Mouse (Mus musculus) midbrain, embryonic 13.5 days (tissue): ENCODE data around the gene Actr10. TPM values are rescaled to one million over a fixed set of nuclear protein-coding genes. Genes with fewer than 3 reads are reported as not detected.

Experiments used
- ATAC-seq: fragments of 200-750 bp; cut with Nextera tagmentation; 2 replicates; pipeline ENCODE4 v1.8.0; 2017; ENCODE audit warnings: mild to moderate bottlenecking, moderate TSS enrichment, moderate library complexity
- H3K27ac ChIP-seq: fragments of 300-500 bp; sonication (generic); 2 replicates; pipeline ENCODE4 v1.5.1; 2015; ENCODE audit warnings: inconsistent platforms, mild to moderate bottlenecking, moderate library complexity
- H3K27me3 ChIP-seq: fragments of 300-500 bp; sonication (generic); 2 replicates; pipeline ENCODE4 v1.6.1; 2015; ENCODE audit warnings: mild to moderate bottlenecking, inconsistent platforms
- H3K36me3 ChIP-seq: fragments of 300-500 bp; sonication (generic); 2 replicates; pipeline ENCODE4 v1.6.1; 2015; ENCODE audit warnings: mild to moderate bottlenecking, inconsistent platforms
- H3K4me1 ChIP-seq: fragments of 300-500 bp; sonication (generic); replicated peaks from 2 replicates; pipeline ENCODE4 v1.6.1; 2015; ENCODE audit warnings: inconsistent platforms
- H3K4me2 ChIP-seq: fragments of 300-500 bp; sonication (generic); replicated peaks from 2 replicates; pipeline ENCODE4 v1.6.1; 2015; ENCODE audit warnings: moderate library complexity, mild to moderate bottlenecking, inconsistent platforms
- H3K4me3 ChIP-seq: fragments of 300-500 bp; sonication (generic); replicated peaks from 2 replicates; pipeline ENCODE4 v1.5.1; 2015; ENCODE audit warnings: mild to moderate bottlenecking, inconsistent platforms
- H3K9ac ChIP-seq: fragments of 300-500 bp; sonication (generic); replicated peaks from 2 replicates; pipeline ENCODE4 v1.6.1; 2015; ENCODE audit warnings: mild to moderate bottlenecking, inconsistent platforms
- H3K9me3 ChIP-seq: fragments of 300-500 bp; sonication (generic); 2 replicates; pipeline ENCODE4 v1.6.1; 2016; ENCODE audit warnings: mild to moderate bottlenecking, inconsistent platforms
- WGBS: fragments of 180-500 bp; shearing (Covaris S2); methylation state at CpG from one replicate; pipeline ENCODE4 v1.1.7; 2015; 5-methylcytosine and 5-hydroxymethylcytosine counted together
- polyA plus RNA-seq: library from polyadenylated mRNA; unstranded; fragments of >200 nt; fragmentation: Nextera tagmentation; extraction: Ambion mirVana; gene quantifications from 2 replicates; pipeline ENCODE4 v1.2.1, GENCODE M21; 2015

The Actr10 gene
- polyA plus RNA-seq, 1 experiment from 2014 or later: 225 TPM

GRCm38 (mm10) chr12:70968791-70969307 is 31.2 kb downstream of the Actr10 start:
- H3K9me3 ChIP-seq: no peaks in the 10 kb centered on the region
- 1% methylated on average over 15 of the region's 15 CpGs for WGBS

GRCm38 (mm10) chr12:70969485-70970184 is 32.0 kb downstream of the Actr10 start:
- no peak for ATAC-seq

More at GRCm38 (mm10) chr12:70968791-70969307, 31.2 kb downstream of the Actr10 start:
- peak overlapping the region; percentile 62 for H3K4me3 ChIP-seq
- ATAC-seq: peak; percentile 43; the same call in 1 of the 2 replicates
- H3K27me3 ChIP-seq: no peaks in the 10 kb centered on the region
- H3K36me3 ChIP-seq: peaks cover 6% of the 10 kb centered on the region
- H3K9ac ChIP-seq: peak overlapping the region; percentile 79
- peak overlapping the region; percentile 90 for H3K27ac ChIP-seq
- H3K4me1 ChIP-seq: peaks cover 7% of the 10 kb centered on the region
- peak overlapping the region; percentile 63 for H3K4me2 ChIP-seq

GRCm38 (mm10) chr12:70973831-70974230 is 36.2 kb downstream of the Actr10 start:
- no peak overlapping the region for H3K4me3 ChIP-seq
- peaks cover 14% of the 10 kb centered on the region for H3K4me1 ChIP-seq
- peaks cover 5% of the 10 kb centered on the region; the same call in 1 of the 2 replicates for H3K36me3 ChIP-seq
- no peaks in the 10 kb centered on the region for H3K9me3 ChIP-seq
- peak overlapping the region; percentile 78; the same call in 1 of the 2 replicates for H3K27ac ChIP-seq
- WGBS: 94% methylated on average over 4 of the region's 4 CpGs
- H3K4me2 ChIP-seq: no peak overlapping the region
- no peak for ATAC-seq
- no peak overlapping the region for H3K9ac ChIP-seq
- H3K27me3 ChIP-seq: no peaks in the 10 kb centered on the region

More at GRCm38 (mm10) chr12:70969485-70970184, 32.0 kb downstream of the Actr10 start:
- Histone ChIP-seq H3K27ac (peak overlapping the region; percentile 51; the same call in 1 of the 2 replicates), H3K36me3 (no peaks in the 10 kb centered on the region), H3K4me1 (peaks cover 7% of the 10 kb centered on the region), H3K9me3 (no peaks in the 10 kb centered on the region), H3K4me3 (peak overlapping the region; percentile 35), H3K4me2 (peak overlapping the region; percentile 42), H3K27me3 (no peaks in the 10 kb centered on the region), H3K9ac (no peak overlapping the region; the same call in 1 of the 2 replicates)
- WGBS: 4% methylated on average over 17 of the region's 17 CpGs

GRCm38 (mm10) chr12:70974441-70975266 is 37.0 kb downstream of the Actr10 start, which contains the start of gene Psma3:
Psma3 (plus strand) TSS chr12:70974621.
- no peaks in the 10 kb centered on the region for H3K9me3 ChIP-seq
- H3K4me1 ChIP-seq: peaks cover 14% of the 10 kb centered on the region
- under 1% methylated on average over 71 of the region's 71 CpGs for WGBS
- peak within 1 kb of the TSS; percentile 99 for H3K4me3 ChIP-seq
- H3K9ac ChIP-seq: peak within 1 kb of the TSS; percentile 99
- H3K4me2 ChIP-seq: peak within 1 kb of the TSS; percentile 82
- peak; percentile 100 for ATAC-seq
- peaks cover 13% of the 10 kb centered on the region for H3K36me3 ChIP-seq
- H3K27ac ChIP-seq: peak within 1 kb of the TSS; percentile 94
- no peaks in the 10 kb centered on the region for H3K27me3 ChIP-seq

- Histone ChIP-seq H3K4me2 (peak overlapping the region; percentile 82), H3K27ac (peak overlapping the region; percentile 94), H3K4me1 (peaks cover 14% of the 10 kb centered on the region), H3K27me3 (no peaks in the 10 kb centered on the region), H3K36me3 (peaks cover 19% of the 10 kb centered on the region), H3K9ac (peak overlapping the region; percentile 99), H3K9me3 (no peaks in the 10 kb centered on the region), H3K4me3 (peak overlapping the region; percentile 99)
- ATAC-seq: no peak
- 35% methylated on average over 10 of the region's 10 CpGs for WGBS
Measured at GRCm38 (mm10) chr12:70975406-70975805, 37.7 kb downstream of the Actr10 start.

GRCm38 (mm10) chr12:70975891-70976290 is 38.2 kb downstream of the Actr10 start:
- ATAC-seq: no peak
- Histone ChIP-seq H3K4me3 (peak overlapping the region; percentile 99), H3K36me3 (peaks cover 23% of the 10 kb centered on the region), H3K9me3 (no peaks in the 10 kb centered on the region), H3K4me1 (peaks cover 14% of the 10 kb centered on the region), H3K9ac (peak overlapping the region; percentile 99), H3K27me3 (no peaks in the 10 kb centered on the region), H3K4me2 (peak overlapping the region; percentile 82), H3K27ac (no peak overlapping the region)
- 69% methylated on average over 3 of the region's 3 CpGs for WGBS

- 92% methylated on average over 7 of the region's 7 CpGs for WGBS
- H3K4me2 ChIP-seq: no peak overlapping the region
- ATAC-seq: no peak
- peaks cover 14% of the 10 kb centered on the region for H3K4me1 ChIP-seq
- peaks cover 38% of the 10 kb centered on the region for H3K36me3 ChIP-seq
- no peaks in the 10 kb centered on the region for H3K9me3 ChIP-seq
- H3K9ac ChIP-seq: no peak overlapping the region
- H3K27me3 ChIP-seq: no peaks in the 10 kb centered on the region
- no peak overlapping the region for H3K27ac ChIP-seq
- no peak overlapping the region for H3K4me3 ChIP-seq
Measured at GRCm38 (mm10) chr12:70978345-70978744, 40.7 kb downstream of the Actr10 start.

GRCm38 (mm10) chr12:70984855-70985550 is 47.3 kb downstream of the Actr10 start:
- no peak overlapping the region for H3K27ac ChIP-seq
- no peak overlapping the region for H3K4me2 ChIP-seq
- ATAC-seq: no peak
- H3K36me3 ChIP-seq: peaks cover 76% of the 10 kb centered on the region
- no peaks in the 10 kb centered on the region for H3K4me1 ChIP-seq
- WGBS: 95% methylated on average over 7 of the region's 7 CpGs
- H3K4me3 ChIP-seq: no peak overlapping the region
- H3K9ac ChIP-seq: no peak overlapping the region
- no peaks in the 10 kb centered on the region for H3K27me3 ChIP-seq
- H3K9me3 ChIP-seq: no peaks in the 10 kb centered on the region

- Histone ChIP-seq H3K4me1 (no peaks in the 10 kb centered on the region), H3K27me3 (no peaks in the 10 kb centered on the region), H3K9me3 (no peaks in the 10 kb centered on the region), H3K36me3 (peaks cover 54% of the 10 kb centered on the region), H3K4me2 (no peak overlapping the region), H3K4me3 (no peak overlapping the region), H3K9ac (no peak overlapping the region), H3K27ac (no peak overlapping the region)
- no peak for ATAC-seq
- WGBS: 95% methylated on average over 5 of the region's 5 CpGs
Measured at GRCm38 (mm10) chr12:70997225-70997624, 59.6 kb downstream of the Actr10 start.

GRCm38 (mm10) chr12:70999423-70999903 is 61.8 kb downstream of the Actr10 start:
- H3K4me1 ChIP-seq: no peaks in the 10 kb centered on the region
- H3K36me3 ChIP-seq: peaks cover 49% of the 10 kb centered on the region
- ATAC-seq: no peak
- no peak overlapping the region for H3K4me2 ChIP-seq
- 72% methylated on average over 5 of the region's 5 CpGs for WGBS
- H3K9me3 ChIP-seq: no peaks in the 10 kb centered on the region
- no peak overlapping the region for H3K9ac ChIP-seq
- H3K27me3 ChIP-seq: no peaks in the 10 kb centered on the region
- no peak overlapping the region for H3K27ac ChIP-seq
- no peak overlapping the region for H3K4me3 ChIP-seq

GRCm38 (mm10) chr12:71000344-71000743 is 62.7 kb downstream of the Actr10 start:
- H3K4me3 ChIP-seq: no peak overlapping the region
- H3K36me3 ChIP-seq: peaks cover 51% of the 10 kb centered on the region
- no peaks in the 10 kb centered on the region for H3K9me3 ChIP-seq
- 84% methylated on average over 1 of the region's 1 CpGs for WGBS
- no peak overlapping the region for H3K9ac ChIP-seq
- no peaks in the 10 kb centered on the region for H3K4me1 ChIP-seq
- H3K27ac ChIP-seq: no peak overlapping the region
- no peak for ATAC-seq
- H3K27me3 ChIP-seq: no peaks in the 10 kb centered on the region
- no peak overlapping the region for H3K4me2 ChIP-seq
